Mouse (Mus musculus) lung, embryonic 15.5 days (tissue): ENCODE results near the gene Vstm2l. TPM values are rescaled to one million over a fixed set of nuclear protein-coding genes. Genes with fewer than 3 reads are reported as not detected.

Experiments used
- ATAC-seq: fragments of 200-750 bp; cut with Nextera tagmentation; 2 replicates; pipeline ENCODE4 v1.8.0; 2017; ENCODE audit warnings: moderate number of reproducible peaks, borderline replicate concordance; ENCODE audit not compliant: low FRiP score, low TSS enrichment; ENCODE audit errors: extremely low read depth
- H3K27ac ChIP-seq: fragments of 300-500 bp; sonication (generic); 2 replicates; pipeline ENCODE4 v1.5.1; 2015; ENCODE audit warnings: moderate library complexity, mild to moderate bottlenecking, inconsistent platforms
- H3K27me3 ChIP-seq: fragments of 300-500 bp; sonication (generic); 2 replicates; pipeline ENCODE4 v1.6.1; 2015; ENCODE audit warnings: inconsistent platforms
- H3K36me3 ChIP-seq: fragments of 300-500 bp; sonication (generic); 2 replicates; pipeline ENCODE4 v1.6.1; 2015; ENCODE audit warnings: inconsistent platforms
- H3K4me1 ChIP-seq: fragments of 300-500 bp; sonication (generic); 2 replicates; pipeline ENCODE4 v1.6.1; 2015; ENCODE audit warnings: inconsistent platforms
- H3K4me2 ChIP-seq: fragments of 300-500 bp; sonication (generic); 2 replicates; pipeline ENCODE4 v1.6.1; 2015; ENCODE audit warnings: inconsistent platforms, mild to moderate bottlenecking, moderate library complexity
- H3K4me3 ChIP-seq: fragments of 300-500 bp; sonication (generic); 2 replicates; pipeline ENCODE4 v1.5.1; 2015; ENCODE audit warnings: mild to moderate bottlenecking, inconsistent platforms
- H3K9ac ChIP-seq: fragments of 300-500 bp; sonication (generic); 2 replicates; pipeline ENCODE4 v1.6.1; 2015; ENCODE audit warnings: inconsistent platforms
- H3K9me3 ChIP-seq: fragments of 300-500 bp; sonication (generic); 2 replicates; pipeline ENCODE4 v1.6.1; 2016; ENCODE audit warnings: inconsistent platforms
- WGBS: fragments of 180-500 bp; shearing (Covaris S2); methylation state at CpG from one replicate; pipeline ENCODE4 v1.1.7; 2015; 5-methylcytosine and 5-hydroxymethylcytosine counted together
- polyA plus RNA-seq: library from polyadenylated mRNA; unstranded; fragments of >200 nt; fragmentation: Nextera tagmentation; extraction: Ambion mirVana; gene quantifications from 2 replicates; pipeline ENCODE4 v1.2.1, GENCODE M21; 2015

The Vstm2l gene
- polyA plus RNA-seq, 1 experiment from 2014 or later, result 0.17 TPM

DNA sequence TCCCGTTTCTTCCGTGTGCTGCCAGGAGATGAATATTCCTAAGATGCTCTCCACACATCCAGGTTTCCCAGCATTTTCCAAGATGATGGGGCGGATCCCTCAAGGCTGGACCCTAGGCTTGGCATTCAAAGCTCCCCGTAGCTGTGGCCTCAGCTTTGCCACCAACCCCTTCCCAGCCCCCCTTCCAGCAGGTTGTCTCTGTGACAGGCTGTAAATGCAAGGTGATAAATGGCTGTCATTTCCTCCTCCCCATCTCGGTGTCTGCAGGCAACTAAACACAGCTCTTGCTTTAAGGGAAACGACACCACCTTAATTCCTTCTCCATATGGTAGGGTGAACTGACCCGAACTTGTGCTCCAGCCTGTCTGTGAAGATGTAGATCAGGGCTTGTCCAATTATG lies 61.1 kb downstream of the Vstm2l start:
- H3K27me3 ChIP-seq, result peaks cover 17% of the 10 kb centered on the region
- no peak overlapping the region for H3K9ac ChIP-seq
- no peak overlapping the region for H3K4me2 ChIP-seq
- peaks cover 3% of the 10 kb centered on the region; the same call in 1 of the 2 replicates for H3K4me1 ChIP-seq
- WGBS, result 8% methylated on average over 7 of the region's 7 CpGs
- H3K9me3 ChIP-seq, result no peaks in the 10 kb centered on the region
- no peaks in the 10 kb centered on the region for H3K36me3 ChIP-seq
- no peak overlapping the region for H3K4me3 ChIP-seq
- no peak overlapping the region for H3K27ac ChIP-seq
- no peak for ATAC-seq

DNA sequence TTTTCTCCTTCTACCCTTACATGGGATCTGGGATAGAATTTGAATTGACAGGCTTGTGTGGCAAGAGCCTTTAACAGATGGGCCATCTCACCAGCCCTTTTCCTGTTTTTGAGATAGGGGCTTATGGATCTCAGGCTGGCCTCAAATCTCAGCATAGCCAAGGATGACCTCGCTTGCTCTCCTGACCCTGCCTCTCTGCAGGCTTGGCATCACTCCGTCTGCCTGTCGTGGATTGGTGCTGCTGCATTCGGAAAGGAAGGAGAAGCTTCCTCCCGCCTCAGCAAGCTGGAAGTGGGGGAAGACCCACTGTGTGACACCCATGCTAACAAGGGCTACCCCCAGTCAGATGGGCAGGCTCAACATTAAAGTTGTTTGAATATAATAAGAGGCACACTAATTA lies 64.8 kb downstream of the Vstm2l start:
- H3K27me3 ChIP-seq, result peaks cover 17% of the 10 kb centered on the region
- H3K9ac ChIP-seq, result no peak overlapping the region
- H3K4me3 ChIP-seq, result no peak overlapping the region
- WGBS, result 44% methylated on average over 5 of the region's 5 CpGs
- H3K9me3 ChIP-seq, result no peaks in the 10 kb centered on the region
- H3K4me1 ChIP-seq, result peaks cover 3% of the 10 kb centered on the region; the same call in 1 of the 2 replicates
- no peak overlapping the region for H3K4me2 ChIP-seq
- no peak for ATAC-seq
- no peak overlapping the region for H3K27ac ChIP-seq
- H3K36me3 ChIP-seq, result 0 out of 2 replicates have a peak, but pooled peaks cover 3% of the 10 kb centered on the region

DNA sequence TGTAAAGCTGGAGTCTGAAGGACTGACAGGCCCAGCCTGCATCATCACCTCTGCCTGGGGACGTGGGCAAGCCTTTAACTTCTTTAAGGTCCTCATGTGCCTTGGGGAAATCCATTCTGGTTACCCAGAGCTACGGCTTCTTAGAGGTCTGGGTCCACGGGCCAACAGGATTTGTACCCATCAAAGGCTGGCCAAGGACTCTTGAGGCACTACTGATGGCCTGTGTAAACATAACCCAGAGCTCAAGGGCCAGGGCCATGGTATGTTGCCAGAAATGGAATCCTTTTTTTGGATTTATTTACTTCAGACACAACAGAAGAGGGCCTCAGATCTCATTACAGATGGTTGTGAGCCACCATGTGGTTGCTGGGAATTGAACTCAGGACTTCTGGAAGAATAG lies 68.3 kb downstream of the Vstm2l start:
- Histone ChIP-seq H3K4me3 (no peak overlapping the region), H3K4me2 (no peak overlapping the region), H3K9ac (no peak overlapping the region), H3K4me1 (no peaks in the 10 kb centered on the region), H3K36me3 (0 out of 2 replicates have a peak, but pooled peaks cover 3% of the 10 kb centered on the region), H3K9me3 (no peaks in the 10 kb centered on the region), H3K27me3 (no peaks in the 10 kb centered on the region), H3K27ac (no peak overlapping the region)
- WGBS, result 48% methylated on average over 3 of the region's 3 CpGs
- ATAC-seq, result no peak

DNA sequence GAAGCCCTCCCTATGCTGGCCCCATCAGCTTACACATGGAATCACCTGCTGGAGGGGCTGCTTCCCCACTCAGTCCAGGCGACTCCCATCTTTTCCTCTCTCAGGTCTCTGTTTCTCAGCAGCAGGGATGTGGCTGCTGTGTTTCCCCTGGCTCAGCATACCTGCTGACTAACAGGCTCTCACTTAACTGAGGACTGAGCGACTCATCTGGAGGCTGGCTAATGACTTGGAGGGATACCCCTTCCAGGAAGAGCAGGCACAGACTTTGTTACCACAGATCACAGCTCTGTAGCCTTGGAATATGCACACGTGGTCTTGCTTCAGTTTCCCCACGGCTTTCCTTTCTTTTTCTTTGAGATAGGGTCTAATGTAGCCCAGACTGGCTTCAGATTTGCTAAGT lies 68.8 kb downstream of the Vstm2l start:
- no peaks in the 10 kb centered on the region for H3K9me3 ChIP-seq
- H3K4me3 ChIP-seq, result no peak overlapping the region
- WGBS, result 64% methylated on average over 4 of the region's 4 CpGs
- H3K27me3 ChIP-seq, result no peaks in the 10 kb centered on the region
- H3K9ac ChIP-seq, result no peak overlapping the region
- H3K4me2 ChIP-seq, result no peak overlapping the region
- H3K36me3 ChIP-seq, result 0 out of 2 replicates have a peak, but pooled peaks cover 3% of the 10 kb centered on the region
- no peak for ATAC-seq
- no peaks in the 10 kb centered on the region for H3K4me1 ChIP-seq
- no peak overlapping the region for H3K27ac ChIP-seq

DNA sequence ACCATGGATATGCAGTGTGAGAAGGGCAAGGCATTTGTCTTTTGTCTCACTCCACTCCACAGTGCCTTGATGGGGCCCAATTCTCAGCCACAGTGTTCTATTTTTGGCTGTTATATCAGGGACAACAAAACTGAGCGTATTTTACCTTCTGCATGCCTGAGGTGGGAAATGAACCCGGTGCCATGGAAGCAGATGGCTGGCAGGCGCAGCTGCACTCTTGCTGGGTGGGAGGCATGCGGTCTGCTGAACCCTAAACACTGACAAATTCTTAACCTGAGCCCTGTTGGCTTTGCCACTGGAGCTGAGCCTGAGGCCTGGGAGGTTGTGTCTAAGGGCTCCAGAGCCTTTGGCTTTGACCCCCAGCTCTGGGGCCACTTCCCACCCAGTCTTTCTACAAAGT lies 71.2 kb downstream of the Vstm2l start:
- 0 out of 2 replicates have a peak, but pooled peaks cover 9% of the 10 kb centered on the region for H3K36me3 ChIP-seq
- H3K4me3 ChIP-seq, result no peak overlapping the region
- H3K27ac ChIP-seq, result no peak overlapping the region
- no peaks in the 10 kb centered on the region for H3K4me1 ChIP-seq
- H3K9ac ChIP-seq, result no peak overlapping the region
- no peaks in the 10 kb centered on the region for H3K27me3 ChIP-seq
- 87% methylated on average over 4 of the region's 4 CpGs for WGBS
- H3K9me3 ChIP-seq, result no peaks in the 10 kb centered on the region
- ATAC-seq, result no peak
- no peak overlapping the region for H3K4me2 ChIP-seq

DNA sequence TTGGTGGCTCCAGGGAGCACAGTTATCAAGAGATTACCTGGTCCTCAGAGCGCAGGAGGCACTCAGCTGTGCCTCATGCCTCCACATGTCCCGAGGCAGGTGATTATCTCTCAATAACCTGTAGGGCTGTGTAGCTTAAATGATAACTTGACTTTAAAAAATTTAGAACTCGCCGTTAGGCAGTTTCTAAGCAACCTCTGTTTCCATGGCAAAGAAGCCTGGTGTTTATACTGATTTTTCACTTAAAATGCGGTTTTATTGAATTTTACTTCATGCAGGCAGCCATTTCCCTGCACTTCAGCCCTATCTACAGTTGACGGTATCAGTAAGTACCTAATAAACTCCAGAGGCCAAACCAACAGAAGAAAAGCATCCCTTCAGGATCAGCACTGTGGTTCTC lies 71.8 kb downstream of the Vstm2l start:
- H3K4me3 ChIP-seq, result no peak overlapping the region
- WGBS, result 84% methylated on average over 6 of the region's 6 CpGs
- H3K4me2 ChIP-seq, result no peak overlapping the region
- ATAC-seq, result no peak
- H3K9ac ChIP-seq, result no peak overlapping the region
- no peak overlapping the region for H3K27ac ChIP-seq
- no peaks in the 10 kb centered on the region for H3K9me3 ChIP-seq
- H3K4me1 ChIP-seq, result no peaks in the 10 kb centered on the region
- H3K36me3 ChIP-seq, result peaks cover 9% of the 10 kb centered on the region; the same call in 1 of the 2 replicates
- no peaks in the 10 kb centered on the region for H3K27me3 ChIP-seq

DNA sequence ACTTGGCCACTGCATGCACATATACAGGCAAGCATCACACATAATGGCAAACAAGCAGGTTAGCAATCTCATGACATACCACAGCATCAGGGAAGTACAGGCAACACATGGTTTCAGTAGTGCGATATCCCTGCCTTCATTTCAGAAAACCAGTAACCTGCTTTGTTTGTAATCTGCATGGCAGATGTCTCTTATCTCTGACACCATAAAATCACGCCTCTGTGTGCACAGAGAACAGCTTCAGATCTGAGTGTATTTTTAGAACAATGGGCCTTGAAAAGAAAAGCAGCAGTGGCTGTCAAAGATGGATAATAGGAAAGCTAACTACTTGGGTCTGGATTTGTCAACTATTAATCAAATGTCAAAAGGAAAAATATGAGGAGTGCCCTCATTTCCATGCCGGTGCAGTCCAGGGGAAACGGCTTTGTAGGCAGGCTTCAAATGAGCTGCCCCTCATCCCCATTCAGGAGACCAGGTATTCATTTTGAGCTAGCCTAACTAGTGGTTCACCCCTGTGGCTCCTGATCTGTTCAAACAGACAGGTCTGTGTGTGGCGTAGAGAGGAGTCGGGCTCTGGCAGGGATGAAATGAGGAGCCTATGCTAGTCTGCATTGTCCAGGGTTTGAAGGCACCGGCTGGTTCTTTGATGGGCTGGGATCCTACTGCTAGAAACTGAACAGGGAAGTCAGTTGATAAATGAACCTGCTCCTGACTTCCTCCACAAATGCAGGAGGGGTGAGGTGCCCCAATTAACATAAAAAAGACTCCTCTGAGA lies 74.2 kb downstream of the Vstm2l start:
- no peak overlapping the region for H3K9ac ChIP-seq
- H3K4me3 ChIP-seq, result no peak overlapping the region
- H3K36me3 ChIP-seq, result peaks cover 29% of the 10 kb centered on the region
- no peak overlapping the region for H3K27ac ChIP-seq
- no peaks in the 10 kb centered on the region for H3K9me3 ChIP-seq
- no peaks in the 10 kb centered on the region for H3K4me1 ChIP-seq
- no peak for ATAC-seq
- H3K27me3 ChIP-seq, result no peaks in the 10 kb centered on the region
- 58% methylated on average over 7 of the region's 7 CpGs for WGBS
- H3K4me2 ChIP-seq, result no peak overlapping the region

DNA sequence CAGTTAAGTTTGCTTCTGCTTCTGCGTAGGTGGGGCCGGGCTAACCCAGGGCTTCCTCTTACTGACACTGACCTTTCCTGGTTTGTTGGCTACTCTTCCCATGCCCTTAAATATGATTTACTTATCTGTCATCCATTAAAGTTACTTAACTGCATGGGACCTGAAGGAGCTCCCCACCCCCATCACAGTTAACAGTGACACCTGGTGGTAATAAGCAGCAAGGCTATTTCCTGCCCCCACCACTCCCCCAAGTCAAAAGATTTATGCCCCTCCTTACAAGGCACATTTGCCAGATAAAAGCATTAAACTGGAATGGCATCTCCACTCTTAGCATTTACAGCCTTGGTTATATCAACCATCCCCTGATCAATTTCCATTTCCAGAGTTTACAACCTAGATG lies 75.5 kb downstream of the Vstm2l start:
- no peak overlapping the region for H3K9ac ChIP-seq
- no peaks in the 10 kb centered on the region for H3K27me3 ChIP-seq
- H3K27ac ChIP-seq, result no peak overlapping the region
- no peak overlapping the region for H3K4me2 ChIP-seq
- ATAC-seq, result no peak
- 86% methylated on average over 2 of the region's 2 CpGs for WGBS
- H3K4me3 ChIP-seq, result no peak overlapping the region
- H3K36me3 ChIP-seq, result peaks cover 31% of the 10 kb centered on the region
- no peaks in the 10 kb centered on the region for H3K9me3 ChIP-seq
- no peaks in the 10 kb centered on the region for H3K4me1 ChIP-seq

DNA sequence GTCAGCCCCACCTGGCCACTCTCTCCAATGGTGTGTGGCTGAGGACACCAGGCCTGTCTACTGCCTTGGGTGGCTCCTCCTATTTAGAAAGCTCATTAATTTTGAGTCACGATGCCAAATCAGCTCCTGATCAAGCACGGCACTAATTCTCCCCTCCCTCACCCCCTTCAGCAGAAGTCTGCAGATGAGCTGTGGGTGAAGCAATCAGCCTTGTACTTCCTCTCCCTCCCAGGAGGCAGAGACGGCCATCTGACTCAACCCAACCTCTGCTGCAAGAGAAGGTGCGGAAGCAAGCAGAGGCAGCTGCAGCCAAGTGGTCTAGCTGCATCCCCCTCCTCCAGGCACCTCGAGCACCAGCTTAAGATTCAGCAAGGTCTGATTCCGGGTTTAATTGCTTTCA lies 76.6 kb downstream of the Vstm2l start:
- ATAC-seq, result no peak
- Histone ChIP-seq H3K9me3 (no peaks in the 10 kb centered on the region), H3K4me1 (no peaks in the 10 kb centered on the region), H3K9ac (no peak overlapping the region), H3K4me2 (no peak overlapping the region), H3K36me3 (peaks cover 40% of the 10 kb centered on the region), H3K4me3 (no peak overlapping the region), H3K27ac (no peak overlapping the region), H3K27me3 (no peaks in the 10 kb centered on the region)
- 57% methylated on average over 6 of the region's 6 CpGs for WGBS

DNA sequence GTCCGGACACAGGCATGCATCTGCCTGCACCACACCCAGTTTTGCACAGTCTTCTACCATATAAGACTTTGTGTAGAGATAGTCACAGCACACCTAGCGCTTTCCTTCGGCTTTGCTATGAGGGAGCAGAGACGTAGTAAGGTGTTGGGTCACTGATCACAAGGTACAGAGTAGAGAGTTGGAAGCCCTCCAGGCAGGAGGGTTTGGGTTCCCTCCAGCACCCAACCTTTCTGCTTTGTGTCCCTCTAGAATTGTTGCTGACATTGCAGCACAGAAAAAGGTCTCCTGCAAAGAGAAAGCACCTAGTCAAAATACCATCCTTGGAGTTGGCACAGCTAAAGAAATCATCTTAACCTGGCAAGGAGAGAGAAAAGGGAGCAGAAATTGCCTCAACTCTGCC lies 78.0 kb downstream of the Vstm2l start:
- no peaks in the 10 kb centered on the region for H3K27me3 ChIP-seq
- no peak overlapping the region for H3K9ac ChIP-seq
- WGBS, result 90% methylated on average over 4 of the region's 4 CpGs
- H3K9me3 ChIP-seq, result no peaks in the 10 kb centered on the region
- no peak overlapping the region for H3K27ac ChIP-seq
- ATAC-seq, result no peak
- H3K4me3 ChIP-seq, result no peak overlapping the region
- H3K36me3 ChIP-seq, result peaks cover 46% of the 10 kb centered on the region
- no peaks in the 10 kb centered on the region for H3K4me1 ChIP-seq
- H3K4me2 ChIP-seq, result no peak overlapping the region
